Mouse (Mus musculus): ENCODE measurements at regions not wholly inside any gene's neighbourhood (a gene's known extent, or its start where the extent isn't known, plus 50 kb on each side); places are given as distances from the start of the nearest gene placed in this dataset.

DNA sequence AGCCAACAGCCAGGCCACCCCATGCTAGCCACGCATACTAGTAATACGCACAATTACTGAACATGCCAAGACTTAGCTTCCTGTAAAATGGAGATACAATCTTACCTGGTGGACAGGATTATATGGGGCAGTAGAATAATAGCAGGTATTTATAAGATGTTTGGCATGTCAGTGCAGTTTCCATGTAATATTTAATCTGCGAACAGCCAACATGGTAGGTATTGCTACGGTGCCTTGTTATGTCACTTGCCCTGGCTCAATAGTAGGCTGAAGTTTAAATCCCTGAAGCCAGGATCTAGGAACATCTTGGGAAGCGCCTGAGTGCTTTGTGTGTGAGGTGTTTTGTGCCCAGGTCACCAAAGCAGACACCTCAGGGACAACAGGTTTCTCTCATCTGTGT is 942.3 kb downstream of the 4930447A16Rik start:
- no peak for TF ChIP-seq POLR2A (IDR thresholded peaks at IDR 0.05; ENCODE audit: low read depth, low read length)
- TF ChIP-seq CTCF (conservative IDR thresholded peaks at IDR 0.05; ENCODE audit: insufficient read depth, insufficient read length, low read depth, low read length) = no peak
